Mouse (Mus musculus) right cerebral cortex, postnatal 36 days (tissue): ENCODE measurements around the gene Ankle1.

Source experiments
- DNase-seq, 2 experiments: peaks; one replicate each; pipeline ENCODE4 v3.0.0; 2022; ENCODE audit warnings: low spot score in 2 of 2, mixed read lengths in 1 of 2

Gene Ankle1

GRCm38 (mm10) chr8:71405401-71406098 is at the start of gene Ankle1:
Ankle1 (plus strand) TSS chr8:71406010.
- DNase-seq: peak; percentile 84 to 87

GRCm38 (mm10) chr8:71358026-71358425 is 47.8 kb upstream of the Ankle1 start:
- DNase-seq: no peak

- peak; percentile 92 to 93 for DNase-seq
Observed at GRCm38 (mm10) chr8:71366771-71367528, 38.9 kb upstream of the Ankle1 start, which contains the start of gene Use1. Use1 (plus strand) TSS chr8:71366848.

GRCm38 (mm10) chr8:71367529-71368176 is 38.2 kb upstream of the Ankle1 start:
- DNase-seq: no peak

- no peak for DNase-seq
Observed at GRCm38 (mm10) chr8:71368366-71368765, 37.4 kb upstream of the Ankle1 start.

GRCm38 (mm10) chr8:71369040-71369718 is 36.6 kb upstream of the Ankle1 start:
- DNase-seq: no peak

GRCm38 (mm10) chr8:71370711-71371235 is 35.0 kb upstream of the Ankle1 start:
- DNase-seq: no peak

GRCm38 (mm10) chr8:71371236-71371848 is 34.5 kb upstream of the Ankle1 start, which contains the start of gene Ocel1:
Ocel1 (plus strand) TSS chr8:71371298.
- DNase-seq: peak; percentile 98 to 99

GRCm38 (mm10) chr8:71372427-71372826 is 33.4 kb upstream of the Ankle1 start:
- no peak for DNase-seq

- no peak for DNase-seq
Observed at GRCm38 (mm10) chr8:71373000-71373399, 32.8 kb upstream of the Ankle1 start.

GRCm38 (mm10) chr8:71374616-71375206 is 31.1 kb upstream of the Ankle1 start:
- no peak for DNase-seq

- DNase-seq: peak; percentile 61 to 68
Observed at GRCm38 (mm10) chr8:71375581-71376422, 30.0 kb upstream of the Ankle1 start.

GRCm38 (mm10) chr8:71376423-71377030 is 29.3 kb upstream of the Ankle1 start:
- no peak for DNase-seq

- no peak for DNase-seq
Observed at GRCm38 (mm10) chr8:71379008-71379407, 26.8 kb upstream of the Ankle1 start.

GRCm38 (mm10) chr8:71379512-71380075 is 26.2 kb upstream of the Ankle1 start:
- DNase-seq: no peak

- DNase-seq: no peak
Observed at GRCm38 (mm10) chr8:71380178-71381171, 25.3 kb upstream of the Ankle1 start.

GRCm38 (mm10) chr8:71381421-71381970 is 24.3 kb upstream of the Ankle1 start, which contains the start of gene Nr2f6:
Nr2f6 (minus strand) TSS chr8:71381960.
- DNase-seq: no peak
